Mouse (Mus musculus): ENCODE measurements around the gene Fam49a.
A peak's percentile ranks its signal among the peaks of the same experiment; 100 is the strongest.

GRCm38 (mm10) chr12:12396224-12396623, 134.3 kb downstream of the Fam49a start:
- TF ChIP-seq CTCF (IDR thresholded peaks at IDR 0.05; ENCODE audit: low read depth, low read length) (peak; percentile 36; the same call in 1 of the 2 replicates), POLR2A (IDR thresholded peaks at IDR 0.05; ENCODE audit: extremely low read depth, insufficient read depth, low read length) (no peak)

Data from liver, adult 2 months (tissue).